ENCODE assay signal across 13 mouse cellular contexts in the genomic region with DNA sequence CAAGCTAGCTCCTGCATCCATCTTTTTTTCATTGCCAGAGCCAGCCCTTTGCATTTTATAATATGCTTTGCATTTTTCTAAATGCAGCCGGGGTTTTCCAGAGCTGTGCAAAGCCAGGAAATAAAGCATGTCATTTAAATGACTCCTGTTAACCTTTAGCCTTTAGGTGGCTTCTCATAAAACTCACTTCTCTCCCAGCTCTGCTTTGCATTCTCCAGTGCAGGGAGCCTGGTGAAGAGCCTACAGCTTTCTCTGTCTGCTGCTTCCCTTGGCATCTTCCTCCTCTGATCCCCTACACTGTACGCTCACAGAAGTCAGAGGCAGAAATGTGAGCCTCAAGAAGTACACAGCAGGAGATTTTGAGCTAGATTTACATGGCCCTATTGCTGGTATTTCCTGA.
DNase-seq lines count a peak whose midpoint lies in the region; ATAC-seq and TF ChIP-seq lines count a peak whose summit lies in the region.
"Had no signal": no experiment of that assay in that cellular context is flagged by ENCODE, and none has a peak within 500 bp of the region (broad histone marks: within the 10 kb centered on the region; RNA-seq: fewer than 3 reads in every experiment).

No protein-coding gene starts in this region.

- peak overlapping the region; percentile 58 for H3K27ac ChIP-seq in layer of hippocampus, adult 2 months
- H3K27ac ChIP-seq: lung, embryonic 15.5 days; midbrain, embryonic 13.5 days had no signal

- no peak overlapping the region for H3K4me3 ChIP-seq in layer of hippocampus, adult 2 months
- H3K4me3 ChIP-seq: erythroblast, embryonic 14.5 days; limb, embryonic 15.5 days; lung, embryonic 15.5 days; midbrain, embryonic 13.5 days had no signal

- DNase-seq in frontal cortex, postnatal 36 days (ENCODE audit: low spot score in 2 of 2): peak; percentile 19 to 37
- DNase-seq in frontal cortex, postnatal 10 days (ENCODE audit: low spot score in 2 of 2): no peak
- no peak for DNase-seq in layer of hippocampus, adult 2 months (ENCODE audit: low spot score in 2 of 2)
- no peak for DNase-seq in layer of hippocampus, postnatal 25 days (ENCODE audit: extremely low spot score in 1 of 2, low spot score in 1 of 2)
- peak; percentile 57 for DNase-seq in forelimb bud, embryonic 11.5 days (ENCODE audit: low read depth, low spot score)
- peak; percentile 22 for DNase-seq in mesoderm, embryonic 11.5 days (ENCODE audit: low read depth, low spot score)
- DNase-seq in adrenal gland, adult 8-10 months: no peak
- DNase-seq: gastrocnemius, postnatal 10 days had no signal

- TF ChIP-seq CTCF in layer of hippocampus, adult 2 months (conservative IDR thresholded peaks at IDR 0.05): no peak

- no peak for ATAC-seq in megakaryocyte-erythroid progenitor cell, adult 5-6 weeks (replicated peaks; ENCODE audit: low FRiP score, low TSS enrichment, poor library complexity, severe bottlenecking)
- ATAC-seq: midbrain, embryonic 13.5 days had no signal

Comparison
In these comparisons a context has a peak if more than half of its experiments do, and no peak if none do; other contexts are left out.
1. DNase-seq: peak in frontal cortex, postnatal 36 days (2 of 2), forelimb bud, embryonic 11.5 days (single experiment) and mesoderm, embryonic 11.5 days (single experiment); none in frontal cortex, postnatal 10 days (0 of 2), layer of hippocampus, adult 2 months (0 of 2), layer of hippocampus, postnatal 25 days (0 of 2) and adrenal gland, adult 8-10 months (single experiment).